Mouse (Mus musculus): ENCODE measurements around the gene Kif13a. TPM values are rescaled to one million over a fixed set of nuclear protein-coding genes. Genes with fewer than 3 reads are reported as not detected.

The Kif13a gene
- polyA plus RNA-seq, 1 experiment: 52.3 TPM

DNA sequence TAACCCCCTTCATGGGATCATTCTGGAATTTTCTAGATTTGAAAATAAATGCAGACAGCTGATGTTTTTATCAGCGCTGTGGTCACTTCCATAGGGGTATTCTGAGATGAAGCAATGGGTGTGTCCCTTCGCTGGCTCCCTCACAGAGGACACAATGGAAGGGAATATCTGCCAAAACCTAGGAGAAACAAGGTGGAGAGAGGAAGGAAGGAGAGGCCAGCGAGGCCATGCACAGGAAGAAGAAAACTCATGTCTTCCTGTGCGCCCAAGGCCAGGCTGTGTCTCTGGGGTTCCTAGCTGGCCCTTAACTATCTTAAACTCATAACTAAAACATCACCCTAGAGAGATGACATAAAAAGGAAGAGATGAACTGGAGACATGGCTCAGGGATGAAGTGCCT lies 52.6 kb downstream of the Kif13a start:
- no peak for DNase-seq
- 60% methylated on average over 4 of the region's 4 CpGs for WGBS
- Histone ChIP-seq H3K4me1 (ENCODE audit: control insufficient read depth, insufficient read depth, low read length) (peaks cover 37% of the 10 kb centered on the region), H3K4me3 (replicated peaks; ENCODE audit: extremely low read depth, low read depth, low read length) (no peak overlapping the region)
- TF ChIP-seq CTCF (IDR thresholded peaks at IDR 0.05; ENCODE audit: insufficient read depth, low read length) (no peak), POLR2A (IDR thresholded peaks at IDR 0.05; ENCODE audit: borderline replicate concordance, extremely low read depth, low read depth, low read length) (no peak)

DNA sequence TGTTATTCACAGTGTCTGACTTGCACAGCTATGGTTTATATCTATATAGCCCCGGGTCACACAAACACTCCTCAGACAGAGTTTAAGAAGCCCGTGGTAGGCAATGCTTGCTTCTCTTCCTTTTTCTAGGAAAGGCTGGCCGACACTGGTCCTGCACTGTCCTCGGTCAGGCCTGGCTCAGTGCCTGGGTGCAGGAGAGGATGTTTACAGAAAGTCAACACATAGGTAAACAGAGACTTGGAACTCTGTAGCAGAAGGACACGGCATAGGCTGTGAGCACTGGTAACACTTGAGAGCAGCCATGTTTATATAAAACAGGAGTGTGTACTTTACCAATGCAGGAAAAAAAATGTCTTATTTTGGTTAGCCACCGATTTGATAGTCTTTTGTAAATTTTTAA lies 54.3 kb downstream of the Kif13a start:
- no peak for TF ChIP-seq CTCF (IDR thresholded peaks at IDR 0.05; ENCODE audit: insufficient read depth, low read length)
- no peak for TF ChIP-seq POLR2A (IDR thresholded peaks at IDR 0.05; ENCODE audit: borderline replicate concordance, extremely low read depth, low read depth, low read length)
- 17% methylated on average over 6 of the region's 6 CpGs for WGBS
- H3K4me3 ChIP-seq (replicated peaks; ENCODE audit: extremely low read depth, low read depth, low read length): no peak overlapping the region
- peaks cover 37% of the 10 kb centered on the region for H3K4me1 ChIP-seq (ENCODE audit: control insufficient read depth, insufficient read depth, low read length)
- peak; percentile 71 for DNase-seq

DNA sequence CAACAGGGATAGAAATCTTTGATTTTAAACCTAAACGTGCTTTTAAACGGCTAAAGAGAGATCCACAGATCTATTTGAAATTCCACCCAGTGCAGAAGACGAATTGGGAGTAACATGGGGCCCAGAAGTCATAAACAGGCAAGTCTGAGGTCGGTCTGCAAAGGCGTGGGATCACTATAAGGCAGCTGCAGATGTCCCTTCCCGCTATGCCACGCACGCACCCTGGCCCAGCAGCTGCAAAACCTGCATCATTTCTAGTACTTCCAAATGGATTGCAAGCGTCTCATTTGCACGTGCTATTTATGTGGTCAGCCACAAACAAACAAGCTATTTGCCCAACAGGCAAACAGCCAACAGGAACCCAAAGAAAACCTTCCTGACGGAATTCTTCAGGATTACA lies 56.9 kb downstream of the Kif13a start:
- Histone ChIP-seq H3K4me3 (replicated peaks; ENCODE audit: extremely low read depth, low read depth, low read length) (no peak overlapping the region), H3K4me1 (ENCODE audit: control insufficient read depth, insufficient read depth, low read length) (peaks cover 36% of the 10 kb centered on the region)
- 62% methylated on average over 11 of the region's 11 CpGs for WGBS
- TF ChIP-seq POLR2A (IDR thresholded peaks at IDR 0.05; ENCODE audit: borderline replicate concordance, extremely low read depth, low read depth, low read length) (no peak), CTCF (IDR thresholded peaks at IDR 0.05; ENCODE audit: insufficient read depth, low read length) (no peak)
- no peak for DNase-seq

DNA sequence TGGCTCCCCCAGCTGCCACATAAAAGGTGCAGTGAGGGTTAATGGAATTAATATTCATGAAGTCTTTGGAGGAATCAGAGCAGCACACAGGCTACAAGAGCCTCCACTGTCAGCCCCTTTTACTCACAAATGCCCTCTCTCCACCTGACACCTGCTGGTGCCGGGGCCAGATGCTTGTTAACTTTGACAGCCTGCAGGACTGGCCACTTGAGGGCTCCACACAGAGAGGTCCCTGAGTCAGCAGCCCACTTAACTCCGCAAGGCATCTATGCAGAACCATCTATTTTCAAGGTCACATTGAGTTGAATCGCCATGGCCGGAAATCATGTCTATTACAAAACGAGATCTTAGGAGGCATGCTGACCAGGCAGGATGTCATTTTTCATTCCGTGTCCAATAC lies 57.5 kb downstream of the Kif13a start:
- DNase-seq: peak; percentile 23
- TF ChIP-seq POLR2A (IDR thresholded peaks at IDR 0.05; ENCODE audit: borderline replicate concordance, extremely low read depth, low read depth, low read length) (no peak), CTCF (IDR thresholded peaks at IDR 0.05; ENCODE audit: insufficient read depth, low read length) (peak; percentile 20; the same call in 1 of the 2 replicates)
- WGBS: 27% methylated on average over 6 of the region's 6 CpGs
- Histone ChIP-seq H3K4me3 (replicated peaks; ENCODE audit: extremely low read depth, low read depth, low read length) (no peak overlapping the region), H3K4me1 (ENCODE audit: control insufficient read depth, insufficient read depth, low read length) (peaks cover 30% of the 10 kb centered on the region)

DNA sequence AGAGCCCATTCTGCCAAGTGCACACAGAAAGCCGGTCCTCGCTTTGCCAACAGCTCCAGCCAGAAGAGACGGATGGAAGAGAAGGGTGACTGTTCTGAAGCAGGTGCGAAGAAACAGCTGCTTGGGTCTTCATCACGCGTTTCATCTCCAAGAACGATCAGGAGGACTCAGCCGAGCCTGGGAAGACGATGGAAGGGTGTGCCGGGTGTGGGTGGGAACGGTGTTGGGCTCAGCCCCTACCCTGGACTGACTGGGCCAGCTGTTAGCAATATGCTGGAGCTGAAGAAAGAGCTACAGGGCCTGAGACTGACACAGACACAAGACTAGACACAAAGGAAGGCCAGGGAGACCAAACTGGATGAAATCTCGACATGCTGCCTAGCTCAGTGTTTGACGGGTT lies 60.2 kb downstream of the Kif13a start:
- no peak for DNase-seq
- 81% methylated on average over 13 of the region's 13 CpGs for WGBS
- TF ChIP-seq CTCF (IDR thresholded peaks at IDR 0.05; ENCODE audit: insufficient read depth, low read length): no peak
- TF ChIP-seq POLR2A (IDR thresholded peaks at IDR 0.05; ENCODE audit: borderline replicate concordance, extremely low read depth, low read depth, low read length): no peak
- Histone ChIP-seq H3K4me1 (ENCODE audit: control insufficient read depth, insufficient read depth, low read length) (peaks cover 13% of the 10 kb centered on the region), H3K4me3 (replicated peaks; ENCODE audit: extremely low read depth, low read depth, low read length) (no peak overlapping the region)

DNA sequence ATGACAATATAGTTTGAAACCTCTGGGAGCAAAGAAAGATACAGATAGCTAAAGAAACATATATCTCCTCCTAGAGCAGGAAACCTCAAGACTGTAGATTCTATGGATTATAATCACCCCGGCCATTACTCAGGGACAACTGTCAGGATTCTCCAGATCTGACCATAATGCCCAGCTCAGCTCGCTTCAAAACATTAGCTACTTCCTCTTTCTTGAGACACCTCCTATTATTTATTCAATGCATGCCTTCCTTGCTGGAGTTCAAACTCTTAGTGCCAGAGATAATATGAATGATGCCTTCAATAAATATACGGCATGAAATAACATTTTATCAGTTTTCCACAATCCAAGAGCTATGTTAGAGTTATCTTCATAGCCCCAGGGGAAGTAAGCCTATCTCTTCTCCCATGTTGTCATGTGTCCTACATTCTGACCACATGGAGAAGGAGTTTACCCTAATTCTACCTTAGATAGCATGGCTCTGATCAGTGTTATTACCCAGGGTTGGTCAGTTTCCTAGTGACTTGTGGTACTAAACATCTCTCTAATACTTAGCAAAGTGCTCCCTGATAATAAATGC lies 66.4 kb downstream of the Kif13a start:
- TF ChIP-seq POLR2A (IDR thresholded peaks at IDR 0.05; ENCODE audit: borderline replicate concordance, extremely low read depth, low read depth, low read length): no peak
- TF ChIP-seq CTCF (IDR thresholded peaks at IDR 0.05; ENCODE audit: insufficient read depth, low read length): no peak
- Histone ChIP-seq H3K4me1 (ENCODE audit: control insufficient read depth, insufficient read depth, low read length) (peaks cover 2% of the 10 kb centered on the region; the same call in 1 of the 2 replicates), H3K4me3 (replicated peaks; ENCODE audit: extremely low read depth, low read depth, low read length) (no peak overlapping the region)
- no peak for DNase-seq
- whole genome bisulfite sequencing: 33% methylated on average over 3 of the region's 3 CpGs

DNA sequence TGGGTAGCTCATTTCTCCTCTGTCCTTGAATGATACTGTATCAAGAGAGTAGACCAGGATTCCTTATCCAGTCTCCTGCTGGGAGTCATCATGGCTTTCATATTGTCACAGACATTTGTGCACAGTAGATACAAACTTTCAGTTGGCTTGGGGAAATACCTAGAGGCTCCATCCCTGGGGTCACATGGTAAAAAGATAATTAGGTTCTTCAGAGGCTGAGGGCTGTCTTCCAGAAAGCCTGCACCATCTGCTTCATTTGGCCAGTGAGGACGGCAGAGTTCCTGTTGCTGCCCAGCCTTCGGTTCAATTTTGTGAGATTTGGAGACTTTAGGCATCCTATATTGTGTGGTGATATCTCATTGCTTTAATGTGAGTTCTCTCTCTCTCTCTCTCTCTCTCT lies 69.8 kb downstream of the Kif13a start:
- no peak for TF ChIP-seq POLR2A (IDR thresholded peaks at IDR 0.05; ENCODE audit: borderline replicate concordance, extremely low read depth, low read depth, low read length)
- TF ChIP-seq CTCF (IDR thresholded peaks at IDR 0.05; ENCODE audit: insufficient read depth, low read length): no peak
- no peak for DNase-seq
- Histone ChIP-seq H3K4me1 (ENCODE audit: control insufficient read depth, insufficient read depth, low read length) (peaks cover 2% of the 10 kb centered on the region; the same call in 1 of the 2 replicates), H3K4me3 (replicated peaks; ENCODE audit: extremely low read depth, low read depth, low read length) (no peak overlapping the region)
- 94% methylated on average over 2 of the region's 2 CpGs for WGBS

DNA sequence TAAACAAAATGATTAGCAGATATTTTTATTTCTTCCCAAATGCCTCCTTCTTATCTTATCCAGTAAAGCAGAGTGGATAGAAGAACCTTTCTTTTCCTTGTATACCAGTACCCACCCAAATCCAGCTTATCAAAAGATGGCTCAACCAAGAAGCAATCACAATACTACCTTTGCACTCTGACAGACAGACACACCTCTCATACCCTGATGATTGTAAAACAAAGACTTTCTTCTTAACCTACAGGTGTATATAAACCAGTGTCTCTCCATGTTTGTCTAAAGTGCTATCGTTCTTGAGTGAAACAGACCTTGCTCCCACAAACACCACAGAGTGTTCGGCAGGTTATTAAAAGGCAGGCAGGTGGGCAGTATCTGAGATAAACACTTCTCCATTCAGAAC lies 70.5 kb downstream of the Kif13a start:
- no peak for TF ChIP-seq POLR2A (IDR thresholded peaks at IDR 0.05; ENCODE audit: borderline replicate concordance, extremely low read depth, low read depth, low read length)
- no peak for TF ChIP-seq CTCF (IDR thresholded peaks at IDR 0.05; ENCODE audit: insufficient read depth, low read length)
- 92% methylated on average over 2 of the region's 2 CpGs for WGBS
- no peak for DNase-seq
- no peak overlapping the region for H3K4me3 ChIP-seq (replicated peaks; ENCODE audit: extremely low read depth, low read depth, low read length)
- peaks cover 2% of the 10 kb centered on the region; the same call in 1 of the 2 replicates for H3K4me1 ChIP-seq (ENCODE audit: control insufficient read depth, insufficient read depth, low read length)

DNA sequence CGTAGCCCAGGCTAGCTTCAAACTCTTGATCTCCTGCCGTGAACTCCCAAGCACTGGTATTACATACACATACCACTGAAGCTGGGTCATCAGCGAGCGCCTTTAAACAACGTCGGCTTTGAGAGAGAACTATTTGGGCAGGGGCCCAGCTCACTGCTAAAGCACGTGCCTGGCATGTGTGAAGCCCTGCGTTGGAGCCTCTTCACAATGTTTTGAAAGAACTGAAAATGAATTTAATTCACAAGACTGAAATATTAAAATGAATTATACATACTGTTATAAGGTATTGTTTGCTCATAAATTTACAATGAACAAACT lies 70.9 kb downstream of the Kif13a start:
- TF ChIP-seq CTCF (IDR thresholded peaks at IDR 0.05; ENCODE audit: insufficient read depth, low read length) (no peak), POLR2A (IDR thresholded peaks at IDR 0.05; ENCODE audit: borderline replicate concordance, extremely low read depth, low read depth, low read length) (no peak)
- peaks cover 2% of the 10 kb centered on the region; the same call in 1 of the 2 replicates for H3K4me1 ChIP-seq (ENCODE audit: control insufficient read depth, insufficient read depth, low read length)
- DNase-seq: no peak
- 42% methylated on average over 8 of the region's 8 CpGs for WGBS
- H3K4me3 ChIP-seq (replicated peaks; ENCODE audit: extremely low read depth, low read depth, low read length): no peak overlapping the region

DNA sequence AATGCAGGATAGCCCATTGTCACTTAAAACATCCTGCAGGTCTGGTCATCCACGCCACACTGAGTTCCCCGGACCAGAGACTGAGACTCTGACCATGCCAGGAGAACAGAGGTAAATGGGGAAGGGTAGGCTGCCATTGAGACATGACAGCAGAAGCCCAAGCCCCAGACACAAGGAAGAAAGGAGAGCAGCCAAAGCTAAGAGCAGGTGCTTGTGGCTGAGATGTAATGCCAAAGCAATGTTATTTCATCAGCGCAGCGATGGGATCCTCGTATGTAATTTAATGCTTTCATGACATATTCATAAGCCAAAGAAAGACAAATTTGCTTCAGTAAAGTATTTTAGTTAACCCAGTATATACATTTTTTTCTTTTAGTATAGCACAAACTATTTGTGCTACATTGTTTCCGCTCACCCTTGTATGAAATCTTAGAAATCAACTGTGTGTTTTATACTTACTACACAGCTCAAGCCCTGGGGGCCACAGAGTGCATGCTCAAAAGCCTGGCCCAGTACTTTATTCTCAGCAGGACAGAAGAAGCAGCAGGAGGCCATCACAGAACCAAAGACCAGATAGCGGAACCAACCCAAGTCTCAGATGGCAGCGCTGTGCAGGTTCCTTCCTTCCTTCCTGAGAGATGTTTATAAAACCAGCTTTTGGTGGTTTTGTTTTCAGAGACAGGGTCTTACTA lies 71.4 kb downstream of the Kif13a start:
- DNase-seq: no peak
- Histone ChIP-seq H3K4me1 (ENCODE audit: control insufficient read depth, insufficient read depth, low read length) (peaks cover 2% of the 10 kb centered on the region; the same call in 1 of the 2 replicates), H3K4me3 (replicated peaks; ENCODE audit: extremely low read depth, low read depth, low read length) (no peak overlapping the region)
- WGBS: 89% methylated on average over 8 of the region's 8 CpGs
- TF ChIP-seq CTCF (IDR thresholded peaks at IDR 0.05; ENCODE audit: insufficient read depth, low read length) (no peak), POLR2A (IDR thresholded peaks at IDR 0.05; ENCODE audit: borderline replicate concordance, extremely low read depth, low read depth, low read length) (no peak)

Data from lung, adult 2 months (tissue).